Mouse (Mus musculus): ENCODE results near the gene Gngt2. TPM values are rescaled to one million over a fixed set of nuclear protein-coding genes. Genes with fewer than 3 reads are reported as not detected.

The Gngt2 gene
- polyA plus RNA-seq, 1 experiment = 13.2 TPM

GRCm38 (mm10) chr11:95838598-95838997 lies 1.6 kb downstream of the Gngt2 start:
- WGBS = 81% methylated on average over 4 of the region's 4 CpGs
- no peak for DNase-seq (ENCODE audit: low read depth, low spot score)

- WGBS = 81% methylated on average over 8 of the region's 8 CpGs
- no peak for DNase-seq (ENCODE audit: low read depth, low spot score)
Measured at GRCm38 (mm10) chr11:95838999-95839868, 2.2 kb downstream of the Gngt2 start.

- DNase-seq (ENCODE audit: low read depth, low spot score) = no peak
- WGBS = 65% methylated on average over 5 of the region's 5 CpGs
Measured at GRCm38 (mm10) chr11:95840694-95841497, 3.9 kb downstream of the Gngt2 start.

- WGBS = 77% methylated on average over 10 of the region's 10 CpGs
- no peak for DNase-seq (ENCODE audit: low read depth, low spot score)
Measured at GRCm38 (mm10) chr11:95841498-95841830, 4.4 kb downstream of the Gngt2 start.

GRCm38 (mm10) chr11:95842074-95842681 lies 5.2 kb downstream of the Gngt2 start, which contains the start of gene Abi3:
Gene Abi3 (minus strand): TSS chr11:95842476.
- WGBS = 49% methylated on average over 11 of the region's 11 CpGs
- DNase-seq (ENCODE audit: low read depth, low spot score) = no peak

- 75% methylated on average over 5 of the region's 5 CpGs for WGBS
Measured at GRCm38 (mm10) chr11:95842953-95843352, 5.9 kb downstream of the Gngt2 start.

GRCm38 (mm10) chr11:95843421-95843950 lies 6.5 kb downstream of the Gngt2 start:
- DNase-seq (ENCODE audit: low read depth, low spot score) = no peak
- 54% methylated on average over 6 of the region's 6 CpGs for WGBS

More at GRCm38 (mm10) chr11:95842953-95843352, 5.9 kb downstream of the Gngt2 start:
- DNase-seq (ENCODE audit: low read depth, low spot score) = no peak

- no peak for DNase-seq (ENCODE audit: low read depth, low spot score)
- 65% methylated on average over 4 of the region's 4 CpGs for WGBS
Measured at GRCm38 (mm10) chr11:95844935-95845334, 7.9 kb downstream of the Gngt2 start.

- WGBS = 86% methylated on average over 2 of the region's 2 CpGs
- DNase-seq (ENCODE audit: low read depth, low spot score) = no peak
Measured at GRCm38 (mm10) chr11:95850898-95851297, 13.9 kb downstream of the Gngt2 start.

GRCm38 (mm10) chr11:95853684-95854083 lies 16.7 kb downstream of the Gngt2 start:
- no peak for DNase-seq (ENCODE audit: low read depth, low spot score)
- WGBS = 33% methylated on average over 5 of the region's 5 CpGs

- no peak for DNase-seq (ENCODE audit: low read depth, low spot score)
- 87% methylated on average over 4 of the region's 4 CpGs for WGBS
Measured at GRCm38 (mm10) chr11:95857306-95857705, 20.3 kb downstream of the Gngt2 start.

- no peak for DNase-seq (ENCODE audit: low read depth, low spot score)
- 18% methylated on average over 21 of the region's 21 CpGs for WGBS
Measured at GRCm38 (mm10) chr11:95857716-95858527, 20.9 kb downstream of the Gngt2 start.

GRCm38 (mm10) chr11:95858528-95859467 lies 21.8 kb downstream of the Gngt2 start:
- peak; percentile 96 for DNase-seq (ENCODE audit: low read depth, low spot score)
- under 1% methylated on average over 58 of the region's 58 CpGs for WGBS

- WGBS = under 1% methylated on average over 35 of the region's 35 CpGs
- DNase-seq (ENCODE audit: low read depth, low spot score) = no peak
Measured at GRCm38 (mm10) chr11:95859468-95859855, 22.4 kb downstream of the Gngt2 start.

GRCm38 (mm10) chr11:95860071-95860490 lies 23.1 kb downstream of the Gngt2 start:
- WGBS = 19% methylated on average over 3 of the region's 3 CpGs
- DNase-seq (ENCODE audit: low read depth, low spot score) = no peak

- no peak for DNase-seq (ENCODE audit: low read depth, low spot score)
- WGBS = 94% methylated on average over 8 of the region's 8 CpGs
Measured at GRCm38 (mm10) chr11:95861397-95861796, 24.4 kb downstream of the Gngt2 start.

- DNase-seq (ENCODE audit: low read depth, low spot score) = no peak
- WGBS = 73% methylated on average over 4 of the region's 4 CpGs
Measured at GRCm38 (mm10) chr11:95869442-95869841, 32.4 kb downstream of the Gngt2 start.

- no peak for DNase-seq (ENCODE audit: low read depth, low spot score)
- 73% methylated on average over 6 of the region's 6 CpGs for WGBS
Measured at GRCm38 (mm10) chr11:95869918-95870470, 33.0 kb downstream of the Gngt2 start.
